8 mouse cellular contexts compared by ENCODE assay signal in the genomic region with DNA sequence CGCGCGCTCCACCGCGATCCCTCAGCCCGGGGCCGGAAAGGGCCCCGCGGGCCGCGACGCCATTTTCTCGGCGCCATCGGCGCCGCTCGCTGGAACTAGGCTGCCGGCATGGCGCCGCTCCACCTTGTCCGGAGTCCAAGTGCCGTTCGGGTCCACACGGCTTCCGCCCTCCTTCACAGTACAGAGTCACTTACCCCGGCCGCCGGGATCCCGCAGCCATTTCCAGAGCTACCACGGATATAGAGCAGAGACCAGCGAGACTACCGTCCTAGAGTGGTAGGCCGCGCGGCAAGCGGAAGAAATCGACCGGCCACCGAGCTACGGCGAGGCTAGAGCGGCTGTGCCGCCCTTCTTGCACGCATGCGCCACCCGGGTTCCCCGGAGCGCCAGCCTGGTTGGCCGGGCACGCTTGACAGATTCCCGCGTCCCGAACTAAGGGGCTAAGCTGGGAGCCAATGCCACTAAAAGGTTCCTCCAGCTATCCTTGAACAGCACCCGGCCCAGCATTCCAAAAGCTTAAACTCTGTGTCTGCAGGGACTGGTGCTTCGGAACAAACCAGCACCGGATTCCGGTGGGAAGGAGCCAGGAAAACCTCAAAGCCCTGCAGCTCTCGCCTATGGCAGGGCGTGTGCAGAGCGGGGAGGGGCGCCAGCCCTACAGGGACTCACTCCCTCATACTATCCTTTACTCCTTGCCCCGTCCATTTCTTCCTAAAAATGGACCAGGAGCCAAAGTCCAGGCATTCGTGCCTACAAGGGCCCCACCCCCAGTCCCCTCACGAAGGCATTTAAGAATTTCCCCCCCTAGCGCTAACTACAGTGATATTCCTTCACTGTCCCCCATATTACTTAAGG. TPM values are rescaled to one million over a fixed set of nuclear protein-coding genes. Genes with fewer than 3 reads are reported as not detected.
A peak's percentile ranks its signal among the peaks of the same experiment; 100 is the strongest.
DNase-seq lines count a peak whose midpoint lies in the region; ATAC-seq and TF ChIP-seq lines count a peak whose summit lies in the region.

No protein-coding gene starts in this region.

- peak overlapping the region; percentile 99 for H3K4me3 ChIP-seq in E14TG2a.4 (replicated peaks; ENCODE audit: low read length)
- H3K4me3 ChIP-seq in forebrain, embryonic 13.5 days: peak overlapping the region; percentile 91
- H3K4me3 ChIP-seq in liver, embryonic 16.5 days (ENCODE audit: low read depth, low read length): peak overlapping the region; percentile 88
- peak overlapping the region; percentile 88 for H3K4me3 ChIP-seq in neural tube, embryonic 12.5 days
- H3K4me3 ChIP-seq in stomach, postnatal 0 days (ENCODE audit: low read depth, low read length): peak overlapping the region; percentile 92

- no peak for TF ChIP-seq CTCF in E14TG2a.4 (conservative IDR thresholded peaks at IDR 0.05; ENCODE audit: low read length)
- peak; percentile 41 for TF ChIP-seq CTCF in stomach, postnatal 0 days (IDR thresholded peaks at IDR 0.05; ENCODE audit: low read depth)

- H3K36me3 ChIP-seq in E14TG2a.4 (ENCODE audit: insufficient read depth, low read length): peaks cover 77% of the 10 kb centered on the region
- H3K36me3 ChIP-seq in forebrain, embryonic 13.5 days (ENCODE audit: poor library complexity, severe bottlenecking): peaks cover 3% of the 10 kb centered on the region; the same call in 1 of the 2 replicates
- H3K36me3 ChIP-seq in liver, embryonic 16.5 days (ENCODE audit: control insufficient read depth, insufficient read depth): peaks cover 4% of the 10 kb centered on the region; the same call in 1 of the 2 replicates
- H3K36me3 ChIP-seq in neural tube, embryonic 12.5 days: no peaks in the 10 kb centered on the region
- no peaks in the 10 kb centered on the region for H3K36me3 ChIP-seq in stomach, postnatal 0 days (ENCODE audit: control insufficient read depth, insufficient read depth, low read length)

- peak; percentile 94 for ATAC-seq in cerebellum, adult (ENCODE audit: insufficient number of reproducible peaks, low FRiP score, low TSS enrichment)
- ATAC-seq in forebrain, embryonic 13.5 days: peak; percentile 97
- ATAC-seq in liver, embryonic 16.5 days (ENCODE audit: low read depth): peak; percentile 86
- peak; percentile 96 for ATAC-seq in neural tube, embryonic 12.5 days (ENCODE audit: low FRiP score, low read depth)
- peak; percentile 92 for ATAC-seq in stomach, postnatal 0 days (ENCODE audit: low FRiP score, low TSS enrichment)

- peak overlapping the region; percentile 96 for H3K9ac ChIP-seq in forebrain, embryonic 13.5 days
- peak overlapping the region; percentile 91 for H3K9ac ChIP-seq in liver, embryonic 16.5 days (ENCODE audit: low read depth, low read length)
- H3K9ac ChIP-seq in neural tube, embryonic 12.5 days: peak overlapping the region; percentile 93
- peak overlapping the region; percentile 99 for H3K9ac ChIP-seq in stomach, postnatal 0 days (ENCODE audit: low read length)

- DNase-seq in heart, postnatal 10 days: peak; percentile 95
- DNase-seq in kidney, postnatal 4 days: peak; percentile 93 to 96
- peak; percentile 93 for DNase-seq in stomach, postnatal 0 days (ENCODE audit: low spot score)

- no peak for TF ChIP-seq EP300 in stomach, postnatal 0 days (optimal IDR thresholded peaks at IDR 0.05)

- H3K27ac ChIP-seq in forebrain, embryonic 13.5 days: peak overlapping the region; percentile 92
- peak overlapping the region; percentile 96 for H3K27ac ChIP-seq in liver, embryonic 16.5 days (ENCODE audit: low read length)
- H3K27ac ChIP-seq in neural tube, embryonic 12.5 days: peak overlapping the region; percentile 80
- peak overlapping the region; percentile 98 for H3K27ac ChIP-seq in stomach, postnatal 0 days (replicated peaks)

- H3K27me3 ChIP-seq in E14TG2a.4 (ENCODE audit: insufficient read depth, low read length): no peaks in the 10 kb centered on the region
- H3K27me3 ChIP-seq in forebrain, embryonic 13.5 days: no peaks in the 10 kb centered on the region
- no peaks in the 10 kb centered on the region for H3K27me3 ChIP-seq in liver, embryonic 16.5 days (ENCODE audit: control insufficient read depth, insufficient read depth, low read depth, low read length)
- no peaks in the 10 kb centered on the region for H3K27me3 ChIP-seq in neural tube, embryonic 12.5 days (replicated peaks)
- no peaks in the 10 kb centered on the region for H3K27me3 ChIP-seq in stomach, postnatal 0 days (ENCODE audit: control insufficient read depth, insufficient read depth, low read length)

- WGBS in forebrain, embryonic 13.5 days: under 1% methylated on average over 66 of the region's 66 CpGs
- under 1% methylated on average over 66 of the region's 66 CpGs for WGBS in liver, embryonic 16.5 days (ENCODE audit: insufficient replicate concordance)
- WGBS in neural tube, embryonic 12.5 days: under 1% methylated on average over 66 of the region's 66 CpGs
- WGBS in stomach, postnatal 0 days: under 1% methylated on average over 66 of the region's 66 CpGs

- H3K4me2 ChIP-seq in forebrain, embryonic 13.5 days: peak overlapping the region; percentile 98
- H3K4me2 ChIP-seq in liver, embryonic 16.5 days (ENCODE audit: low read depth, low read length): peak overlapping the region; percentile 94
- peak overlapping the region; percentile 81 for H3K4me2 ChIP-seq in neural tube, embryonic 12.5 days (replicated peaks)
- H3K4me2 ChIP-seq in stomach, postnatal 0 days (replicated peaks; ENCODE audit: low read depth): peak overlapping the region; percentile 82

- intact Hi-C loops in heart, postnatal 10 days (cut with DNase I): loop anchor here (10.0 kb wide), 1 partner anchor 527 kb away; the partner anchor contains the start of gene Adrm1

- H3K4me1 ChIP-seq in E14TG2a.4 (replicated peaks; ENCODE audit: low read depth, low read length): peaks cover 92% of the 10 kb centered on the region
- peaks cover 32% of the 10 kb centered on the region for H3K4me1 ChIP-seq in forebrain, embryonic 13.5 days
- H3K4me1 ChIP-seq in liver, embryonic 16.5 days (ENCODE audit: control insufficient read depth, low read depth, low read length): peaks cover 63% of the 10 kb centered on the region
- peaks cover 30% of the 10 kb centered on the region for H3K4me1 ChIP-seq in neural tube, embryonic 12.5 days
- H3K4me1 ChIP-seq in stomach, postnatal 0 days (replicated peaks; ENCODE audit: control insufficient read depth, insufficient read depth): 0 out of 2 replicates have a peak, but pooled peaks cover 8% of the 10 kb centered on the region

- no peaks in the 10 kb centered on the region for H3K9me3 ChIP-seq in E14TG2a.4 (ENCODE audit: low read length)
- H3K9me3 ChIP-seq in forebrain, embryonic 13.5 days (replicated peaks): no peaks in the 10 kb centered on the region
- no peaks in the 10 kb centered on the region for H3K9me3 ChIP-seq in liver, embryonic 16.5 days (replicated peaks; ENCODE audit: control insufficient read depth, low read length)
- no peaks in the 10 kb centered on the region for H3K9me3 ChIP-seq in neural tube, embryonic 12.5 days
- no peaks in the 10 kb centered on the region for H3K9me3 ChIP-seq in stomach, postnatal 0 days (ENCODE audit: control insufficient read depth, low read length)

RNA-seq across cellular contexts. Expression of gene Dido1, which starts 7.8 kb away (rescaled TPM):
- 33.4 and 35.7 TPM in 2 replicates for polyA plus RNA-seq in forebrain, embryonic 13.5 days (2015; fragmentation: Nextera tagmentation; extraction: Ambion mirVana)
- total RNA-seq in heart, postnatal 10 days (2021): 10 to 100 TPM; 40.6 to 42.8 TPM
- polyA plus RNA-seq in liver, embryonic 16.5 days (2015; fragmentation: Nextera tagmentation; extraction: Ambion mirVana): 12.6 and 12.9 TPM in 2 replicates
- 32.0 and 33.6 TPM in 2 replicates for polyA plus RNA-seq in neural tube, embryonic 12.5 days (2016; fragmentation: Nextera tagmentation; extraction: Ambion mirVana)
- 7.4 and 9.7 TPM in 2 replicates for polyA plus RNA-seq in stomach, postnatal 0 days (2015; fragmentation: Nextera tagmentation; extraction: Ambion mirVana)

RNA-seq across cellular contexts. Expression of gene Gid8, which starts 7.9 kb away (rescaled TPM):
- 55.3 and 56.3 TPM in 2 replicates for polyA plus RNA-seq in forebrain, embryonic 13.5 days (2015; fragmentation: Nextera tagmentation; extraction: Ambion mirVana)
- total RNA-seq in heart, postnatal 10 days (2021): 10 to 100 TPM; 77.9 to 79.1 TPM
- 101 and 112 TPM in 2 replicates for polyA plus RNA-seq in liver, embryonic 16.5 days (2015; fragmentation: Nextera tagmentation; extraction: Ambion mirVana)
- polyA plus RNA-seq in neural tube, embryonic 12.5 days (2016; fragmentation: Nextera tagmentation; extraction: Ambion mirVana): 53.8 and 56.8 TPM in 2 replicates
- polyA plus RNA-seq in stomach, postnatal 0 days (2015; fragmentation: Nextera tagmentation; extraction: Ambion mirVana): 59.6 and 60.7 TPM in 2 replicates

RNA-seq across cellular contexts. Expression of gene Slc17a9, which starts 23.1 kb away (rescaled TPM):
- 0.18 and 0.58 TPM in 2 replicates for polyA plus RNA-seq in forebrain, embryonic 13.5 days (2015; fragmentation: Nextera tagmentation; extraction: Ambion mirVana)
- under 1 TPM; 0.69 to 0.89 TPM for total RNA-seq in heart, postnatal 10 days (2021)
- polyA plus RNA-seq in liver, embryonic 16.5 days (2015; fragmentation: Nextera tagmentation; extraction: Ambion mirVana): 10.4 and 10.8 TPM in 2 replicates
- 0.43 and 0.52 TPM in 2 replicates for polyA plus RNA-seq in neural tube, embryonic 12.5 days (2016; fragmentation: Nextera tagmentation; extraction: Ambion mirVana)
- 3.0 and 3.6 TPM in 2 replicates for polyA plus RNA-seq in stomach, postnatal 0 days (2015; fragmentation: Nextera tagmentation; extraction: Ambion mirVana)

RNA-seq across cellular contexts. Expression of gene Tcfl5, which starts 59.5 kb away (rescaled TPM):
- 0.08 TPM in 1 of 2 replicates, not detected in the other for polyA plus RNA-seq in forebrain, embryonic 13.5 days (2015; fragmentation: Nextera tagmentation; extraction: Ambion mirVana)
- under 1 TPM in 1 of 2 experiments, not detected in 1; 0.22 TPM for total RNA-seq in heart, postnatal 10 days (2021)
- polyA plus RNA-seq in liver, embryonic 16.5 days (2015; fragmentation: Nextera tagmentation; extraction: Ambion mirVana): 0.07 TPM in 1 of 2 replicates, not detected in the other
- polyA plus RNA-seq in neural tube, embryonic 12.5 days (2016; fragmentation: Nextera tagmentation; extraction: Ambion mirVana): 0.23 and 0.55 TPM in 2 replicates
- 0.05 and 0.22 TPM in 2 replicates for polyA plus RNA-seq in stomach, postnatal 0 days (2015; fragmentation: Nextera tagmentation; extraction: Ambion mirVana)

Comparison
In these comparisons a context has a peak if more than half of its experiments do, and no peak if none do; other contexts are left out.
1. Peak in every context shown above with its lines: DNase-seq, ATAC-seq, H3K4me3 ChIP-seq and H3K27ac ChIP-seq.